Mouse (Mus musculus): ENCODE measurements around the gene Tmub2. TPM values are rescaled to one million over a fixed set of nuclear protein-coding genes. Genes with fewer than 3 reads are reported as not detected.

The Tmub2 gene
- polyA plus RNA-seq, 1 experiment from 2014 or later = 47.8 TPM

- under 1% methylated on average over 38 of the region's 38 CpGs for WGBS
- peak overlapping the region; percentile 100; the same call in 1 of the 2 replicates for H3K9ac ChIP-seq
- H3K27ac ChIP-seq = peak overlapping the region; percentile 99
- H3K9me3 ChIP-seq = no peaks in the 10 kb centered on the region
- H3K4me3 ChIP-seq (replicated peaks) = peak overlapping the region; percentile 97
- no peak for ATAC-seq (ENCODE audit: insufficient read depth, low FRiP score, low read depth)
- peak overlapping the region; percentile 92 for H3K4me2 ChIP-seq
- no peaks in the 10 kb centered on the region for H3K27me3 ChIP-seq (replicated peaks)
- H3K4me1 ChIP-seq = peaks cover 19% of the 10 kb centered on the region
- H3K36me3 ChIP-seq = no peaks in the 10 kb centered on the region
Measured at GRCm38 (mm10) chr11:102319941-102320685, 35.4 kb downstream of the Tmub2 start.

GRCm38 (mm10) chr11:102320686-102321005 lies 35.9 kb downstream of the Tmub2 start:
- H3K4me2 ChIP-seq = peak overlapping the region; percentile 92
- peak overlapping the region; percentile 30; the same call in 1 of the 2 replicates for H3K9ac ChIP-seq
- peak overlapping the region; percentile 97 for H3K4me3 ChIP-seq (replicated peaks)
- H3K9me3 ChIP-seq = no peaks in the 10 kb centered on the region
- WGBS = 13% methylated on average over 10 of the region's 10 CpGs
- ATAC-seq (ENCODE audit: insufficient read depth, low FRiP score, low read depth) = no peak
- H3K27me3 ChIP-seq (replicated peaks) = no peaks in the 10 kb centered on the region
- peak overlapping the region; percentile 99 for H3K27ac ChIP-seq
- peaks cover 18% of the 10 kb centered on the region for H3K4me1 ChIP-seq
- H3K36me3 ChIP-seq = no peaks in the 10 kb centered on the region

- no peaks in the 10 kb centered on the region for H3K36me3 ChIP-seq
Measured at GRCm38 (mm10) chr11:102321931-102322330, 37.2 kb downstream of the Tmub2 start.

GRCm38 (mm10) chr11:102323516-102323915 lies 38.8 kb downstream of the Tmub2 start:
- Histone ChIP-seq H3K9me3 (no peaks in the 10 kb centered on the region), H3K9ac (no peak overlapping the region), H3K4me1 (peaks cover 10% of the 10 kb centered on the region), H3K27ac (no peak overlapping the region), H3K27me3 (replicated peaks) (no peaks in the 10 kb centered on the region), H3K4me2 (no peak overlapping the region), H3K4me3 (replicated peaks) (no peak overlapping the region), H3K36me3 (no peaks in the 10 kb centered on the region)
- no peak for ATAC-seq (ENCODE audit: insufficient read depth, low FRiP score, low read depth)
- 55% methylated on average over 1 of the region's 1 CpGs for WGBS

More at GRCm38 (mm10) chr11:102321931-102322330, 37.2 kb downstream of the Tmub2 start:
- ATAC-seq (ENCODE audit: insufficient read depth, low FRiP score, low read depth) = no peak
- Histone ChIP-seq H3K27me3 (replicated peaks) (no peaks in the 10 kb centered on the region), H3K4me3 (replicated peaks) (no peak overlapping the region), H3K9ac (no peak overlapping the region; the same call in 1 of the 2 replicates), H3K9me3 (no peaks in the 10 kb centered on the region), H3K27ac (no peak overlapping the region), H3K4me1 (peaks cover 10% of the 10 kb centered on the region), H3K4me2 (no peak overlapping the region)
- WGBS = 70% methylated on average over 6 of the region's 6 CpGs

- Histone ChIP-seq H3K9me3 (no peaks in the 10 kb centered on the region), H3K4me1 (no peaks in the 10 kb centered on the region), H3K27me3 (replicated peaks) (no peaks in the 10 kb centered on the region), H3K4me2 (no peak overlapping the region), H3K9ac (no peak overlapping the region), H3K27ac (no peak overlapping the region), H3K36me3 (no peaks in the 10 kb centered on the region), H3K4me3 (replicated peaks) (no peak overlapping the region)
- ATAC-seq (ENCODE audit: insufficient read depth, low FRiP score, low read depth) = no peak
- WGBS = 53% methylated on average over 5 of the region's 5 CpGs
Measured at GRCm38 (mm10) chr11:102327250-102327649, 42.5 kb downstream of the Tmub2 start.

- no peak for ATAC-seq (ENCODE audit: insufficient read depth, low FRiP score, low read depth)
- WGBS = 74% methylated on average over 7 of the region's 7 CpGs
Measured at GRCm38 (mm10) chr11:102327839-102328238, 43.1 kb downstream of the Tmub2 start.

GRCm38 (mm10) chr11:102329518-102329917 lies 44.8 kb downstream of the Tmub2 start:
- Histone ChIP-seq H3K36me3 (no peaks in the 10 kb centered on the region), H3K9ac (no peak overlapping the region), H3K27me3 (replicated peaks) (no peaks in the 10 kb centered on the region), H3K9me3 (no peaks in the 10 kb centered on the region), H3K4me2 (no peak overlapping the region), H3K27ac (no peak overlapping the region), H3K4me3 (replicated peaks) (no peak overlapping the region), H3K4me1 (no peaks in the 10 kb centered on the region)
- ATAC-seq (ENCODE audit: insufficient read depth, low FRiP score, low read depth) = no peak

More at GRCm38 (mm10) chr11:102327839-102328238, 43.1 kb downstream of the Tmub2 start:
- H3K27me3 ChIP-seq (replicated peaks) = no peaks in the 10 kb centered on the region
- no peak overlapping the region for H3K4me2 ChIP-seq
- no peaks in the 10 kb centered on the region for H3K4me1 ChIP-seq
- H3K36me3 ChIP-seq = no peaks in the 10 kb centered on the region
- H3K9me3 ChIP-seq = no peaks in the 10 kb centered on the region
- no peak overlapping the region for H3K4me3 ChIP-seq (replicated peaks)
- H3K9ac ChIP-seq = no peak overlapping the region
- H3K27ac ChIP-seq = no peak overlapping the region

GRCm38 (mm10) chr11:102330039-102330438 lies 45.3 kb downstream of the Tmub2 start:
- Histone ChIP-seq H3K27ac (no peak overlapping the region), H3K36me3 (no peaks in the 10 kb centered on the region), H3K4me1 (peaks cover 4% of the 10 kb centered on the region; the same call in 1 of the 2 replicates), H3K4me3 (replicated peaks) (no peak overlapping the region), H3K9ac (no peak overlapping the region), H3K27me3 (replicated peaks) (no peaks in the 10 kb centered on the region), H3K4me2 (no peak overlapping the region), H3K9me3 (no peaks in the 10 kb centered on the region)
- 76% methylated on average over 3 of the region's 3 CpGs for WGBS
- ATAC-seq (ENCODE audit: insufficient read depth, low FRiP score, low read depth) = no peak

GRCm38 (mm10) chr11:102331806-102332205 lies 47.1 kb downstream of the Tmub2 start:
- Histone ChIP-seq H3K36me3 (no peaks in the 10 kb centered on the region), H3K27me3 (replicated peaks) (no peaks in the 10 kb centered on the region), H3K4me2 (no peak overlapping the region), H3K27ac (no peak overlapping the region), H3K4me1 (peaks cover 5% of the 10 kb centered on the region; the same call in 1 of the 2 replicates), H3K9ac (no peak overlapping the region), H3K4me3 (replicated peaks) (no peak overlapping the region), H3K9me3 (no peaks in the 10 kb centered on the region)
- no peak for ATAC-seq (ENCODE audit: insufficient read depth, low FRiP score, low read depth)
- WGBS = 54% methylated on average over 4 of the region's 4 CpGs

- H3K4me1 ChIP-seq = peaks cover 5% of the 10 kb centered on the region; the same call in 1 of the 2 replicates
- H3K9me3 ChIP-seq = no peaks in the 10 kb centered on the region
- H3K36me3 ChIP-seq = no peaks in the 10 kb centered on the region
- no peak overlapping the region for H3K4me3 ChIP-seq (replicated peaks)
- no peak for ATAC-seq (ENCODE audit: insufficient read depth, low FRiP score, low read depth)
- no peak overlapping the region for H3K9ac ChIP-seq
- no peaks in the 10 kb centered on the region for H3K27me3 ChIP-seq (replicated peaks)
- no peak overlapping the region for H3K27ac ChIP-seq
- no peak overlapping the region for H3K4me2 ChIP-seq
Measured at GRCm38 (mm10) chr11:102333061-102333460, 48.3 kb downstream of the Tmub2 start.

- H3K4me1 ChIP-seq = peaks cover 5% of the 10 kb centered on the region; the same call in 1 of the 2 replicates
- ATAC-seq (ENCODE audit: insufficient read depth, low FRiP score, low read depth) = no peak
- WGBS = 52% methylated on average over 4 of the region's 4 CpGs
- no peak overlapping the region for H3K27ac ChIP-seq
- H3K36me3 ChIP-seq = no peaks in the 10 kb centered on the region
- no peaks in the 10 kb centered on the region for H3K9me3 ChIP-seq
- no peak overlapping the region for H3K4me2 ChIP-seq
- H3K9ac ChIP-seq = no peak overlapping the region
- no peak overlapping the region for H3K4me3 ChIP-seq (replicated peaks)
- H3K27me3 ChIP-seq (replicated peaks) = no peaks in the 10 kb centered on the region
Measured at GRCm38 (mm10) chr11:102334010-102334409, 49.3 kb downstream of the Tmub2 start.

- no peak overlapping the region for H3K4me2 ChIP-seq
- H3K9me3 ChIP-seq = no peaks in the 10 kb centered on the region
- H3K27ac ChIP-seq = 0 out of 2 replicates have a peak overlapping the region, but pooled peaks have one; percentile 31
- peaks cover 7% of the 10 kb centered on the region; the same call in 1 of the 2 replicates for H3K4me1 ChIP-seq
- no peak overlapping the region for H3K9ac ChIP-seq
- no peak for ATAC-seq (ENCODE audit: insufficient read depth, low FRiP score, low read depth)
- H3K27me3 ChIP-seq (replicated peaks) = no peaks in the 10 kb centered on the region
- H3K36me3 ChIP-seq = no peaks in the 10 kb centered on the region
- 32% methylated on average over 9 of the region's 9 CpGs for WGBS
- H3K4me3 ChIP-seq (replicated peaks) = no peak overlapping the region
Measured at GRCm38 (mm10) chr11:102334973-102335700, 50.4 kb downstream of the Tmub2 start.

Measured in stomach, embryonic 15.5 days (tissue).